Mouse (Mus musculus) midbrain, postnatal 0 days (tissue): ENCODE measurements around the gene Mlh1. TPM values are rescaled to one million over a fixed set of nuclear protein-coding genes. Genes with fewer than 3 reads are reported as not detected.
A peak's percentile ranks its signal among the peaks of the same experiment; 100 is the strongest.

Experiments used
- ATAC-seq: fragments of 200-750 bp; cut with Nextera tagmentation; 2 replicates; pipeline ENCODE4 v1.8.0; 2017; ENCODE audit warnings: moderate number of reproducible peaks, mild to moderate bottlenecking, moderate TSS enrichment, moderate library complexity; ENCODE audit not compliant: low FRiP score
- DNase-seq: peaks from one replicate; pipeline ENCODE4 v3.0.0-alpha.2; 2015; ENCODE audit warnings: low spot score
- H3K27ac ChIP-seq: fragments of 300-500 bp; sonication (generic); 2 replicates; pipeline ENCODE4 v1.5.1; 2014; ENCODE audit warnings: low read depth, mild to moderate bottlenecking, low read length, mixed read lengths
- H3K27me3 ChIP-seq: fragments of 300-500 bp; sonication (generic); 2 replicates; pipeline ENCODE4 v1.6.1; 2014; ENCODE audit warnings: low read length, control low read depth, mixed read lengths; ENCODE audit not compliant: insufficient read depth
- H3K36me3 ChIP-seq: fragments of 300-500 bp; sonication (generic); 2 replicates; pipeline ENCODE4 v1.6.1; 2014; ENCODE audit warnings: low read length, control low read depth, mixed read lengths; ENCODE audit not compliant: insufficient read depth
- H3K4me1 ChIP-seq: fragments of 300-500 bp; sonication (generic); 2 replicates; pipeline ENCODE4 v1.6.1; 2014; ENCODE audit warnings: mild to moderate bottlenecking, control low read depth, antibody characterized with exemption, low read length, mixed read lengths; ENCODE audit not compliant: insufficient read depth
- H3K4me2 ChIP-seq: fragments of 300-500 bp; sonication (generic); 2 replicates; pipeline ENCODE4 v1.6.1; 2014; ENCODE audit warnings: low read depth, mild to moderate bottlenecking, low read length, mixed read lengths; ENCODE audit not compliant: poor library complexity, severe bottlenecking
- H3K4me3 ChIP-seq: fragments of 300-500 bp; sonication (generic); 2 replicates; pipeline ENCODE4 v1.5.1; 2014; ENCODE audit warnings: low read depth, mild to moderate bottlenecking, low read length, moderate library complexity
- H3K9ac ChIP-seq: fragments of 300-500 bp; sonication (generic); replicated peaks from 2 replicates; pipeline ENCODE4 v1.6.1; 2014; ENCODE audit warnings: mild to moderate bottlenecking, low read length, moderate library complexity, mixed read lengths; ENCODE audit not compliant: poor library complexity, severe bottlenecking
- H3K9me3 ChIP-seq: fragments of 300-500 bp; sonication (generic); 2 replicates; pipeline ENCODE4 v1.6.1; 2016; ENCODE audit warnings: low read length, control low read depth
- CTCF ChIP-seq: IDR thresholded peaks from 2 replicates; pipeline ENCODE4 v1.5.1; 2016; ENCODE audit warnings: antibody characterized with exemption, mild to moderate bottlenecking
- WGBS: fragments of 180-500 bp; shearing (Covaris S2); extraction: QIAGEN DNeasy Blood & Tissue Kit; methylation state at CpG from one replicate; pipeline ENCODE4 v1.1.7; 2014; 5-methylcytosine and 5-hydroxymethylcytosine counted together
- polyA plus RNA-seq: library from polyadenylated mRNA; unstranded; fragments of >200 nt; fragmentation: Nextera tagmentation; extraction: Ambion mirVana; gene quantifications from 2 replicates; pipeline ENCODE4 v1.2.1, GENCODE M21; 2015
- total RNA-seq: library from RNA; depleted of rRNA; stranded (reverse); fragments of >200 nt; gene quantifications from 2 replicates; pipeline ENCODE4 v1.2.3, GENCODE M21; 2014; rRNA removed

The Mlh1 gene
- total and polyA plus RNA-seq, 2 experiments from 2014 or later: 12.6 to 20.4 TPM

DNA sequence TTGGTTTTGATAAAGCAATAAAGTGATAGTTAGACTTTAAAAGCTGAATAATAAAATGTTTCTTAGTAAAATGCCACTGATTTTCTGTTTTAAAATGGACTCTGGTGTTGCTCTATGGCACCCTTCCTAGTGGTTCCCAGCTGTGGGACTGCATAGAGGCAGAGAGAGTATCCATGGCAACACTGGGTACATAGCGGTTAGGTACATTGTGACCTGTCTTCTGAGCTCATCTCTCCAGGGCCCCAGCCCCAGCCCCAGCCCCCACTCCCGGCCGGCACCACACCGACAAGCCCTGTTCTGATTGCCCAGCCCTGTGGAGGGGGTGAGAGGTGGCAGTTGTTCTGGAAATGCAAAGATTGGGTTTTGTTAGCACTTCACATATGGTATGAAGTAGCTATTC, 86.7 kb downstream of the Mlh1 start:
- H3K9ac ChIP-seq: no peak overlapping the region
- no peaks in the 10 kb centered on the region for H3K27me3 ChIP-seq
- peak; percentile 32 for DNase-seq
- peak overlapping the region; percentile 26; the same call in 1 of the 2 replicates for H3K27ac ChIP-seq
- no peak overlapping the region for H3K4me3 ChIP-seq
- H3K36me3 ChIP-seq: peaks cover 8% of the 10 kb centered on the region; the same call in 1 of the 2 replicates
- no peak for ATAC-seq
- H3K9me3 ChIP-seq: no peaks in the 10 kb centered on the region
- no peak overlapping the region for H3K4me2 ChIP-seq
- no peaks in the 10 kb centered on the region; the same call in 1 of the 2 replicates for H3K4me1 ChIP-seq
- 20% methylated on average over 4 of the region's 4 CpGs for WGBS
- TF ChIP-seq CTCF: no peak

DNA sequence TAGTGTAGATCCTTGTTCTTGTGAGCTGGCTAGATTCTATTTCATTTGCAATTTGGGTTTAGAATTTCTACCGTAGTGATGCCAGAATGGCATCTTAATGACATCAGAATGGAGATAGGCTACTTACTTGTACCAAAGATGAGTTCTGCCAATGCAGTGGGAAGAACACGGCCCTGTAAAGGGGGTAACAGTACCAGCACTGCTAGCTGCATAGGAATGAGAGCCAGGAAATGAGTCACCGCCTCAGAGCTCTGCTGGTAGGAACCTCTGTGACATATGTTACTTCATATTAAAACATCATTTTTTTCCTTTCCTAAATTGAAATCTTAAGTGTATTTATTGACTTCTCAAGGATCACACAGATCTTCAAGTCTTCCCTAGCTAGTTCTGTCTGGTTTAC, 89.4 kb downstream of the Mlh1 start:
- DNase-seq: no peak
- H3K9ac ChIP-seq: no peak overlapping the region
- no peaks in the 10 kb centered on the region for H3K9me3 ChIP-seq
- no peaks in the 10 kb centered on the region for H3K36me3 ChIP-seq
- ATAC-seq: no peak
- WGBS: 86% methylated on average over 3 of the region's 3 CpGs
- H3K4me3 ChIP-seq: no peak overlapping the region
- no peak for TF ChIP-seq CTCF
- H3K4me1 ChIP-seq: no peaks in the 10 kb centered on the region; the same call in 1 of the 2 replicates
- H3K4me2 ChIP-seq: no peak overlapping the region
- no peak overlapping the region for H3K27ac ChIP-seq
- H3K27me3 ChIP-seq: no peaks in the 10 kb centered on the region

DNA sequence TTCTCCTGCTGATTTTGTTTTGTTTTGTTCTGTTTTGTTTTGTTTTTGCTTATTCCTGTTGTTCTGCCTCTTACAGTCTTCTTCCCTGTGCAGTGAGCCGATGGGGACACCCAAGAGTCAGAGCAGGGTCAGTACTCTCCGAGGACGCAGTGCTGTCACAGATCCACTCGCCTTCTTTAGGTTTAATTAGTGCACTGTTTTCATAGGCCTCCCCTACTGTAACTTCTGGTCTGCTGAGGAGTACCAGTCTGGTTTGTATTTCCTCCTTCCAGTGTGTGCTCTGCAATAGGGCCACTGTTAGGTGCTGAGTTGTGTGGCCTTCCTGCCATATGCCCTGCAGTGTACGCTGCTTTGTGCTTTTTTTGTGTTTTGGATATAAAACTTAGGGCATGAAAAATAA, 92.6 kb downstream of the Mlh1 start:
- H3K4me2 ChIP-seq: no peak overlapping the region
- 0 out of 2 replicates have a peak, but pooled peaks cover 3% of the 10 kb centered on the region for H3K36me3 ChIP-seq
- DNase-seq (no peak), ATAC-seq (no peak)
- TF ChIP-seq CTCF: no peak
- no peak overlapping the region for H3K27ac ChIP-seq
- H3K27me3 ChIP-seq: no peaks in the 10 kb centered on the region
- no peaks in the 10 kb centered on the region for H3K9me3 ChIP-seq
- no peaks in the 10 kb centered on the region for H3K4me1 ChIP-seq
- H3K9ac ChIP-seq: no peak overlapping the region
- 93% methylated on average over 5 of the region's 5 CpGs for WGBS
- H3K4me3 ChIP-seq: no peak overlapping the region

Other genes with a start within 250 kb of the Mlh1 start
- gene Ccrl2, start 214.3 kb downstream of the Mlh1 start, total RNA-seq: 0.82 and 0.85 TPM in 2 replicates
- gene Ccrl2, start 214.3 kb downstream of the Mlh1 start, polyA plus RNA-seq: 1.1 and 1.2 TPM in 2 replicates
- 23.7 and 32.7 TPM in 2 replicates for gene Lrrfip2, start 154.2 kb downstream of the Mlh1 start, total RNA-seq
- gene Lrrfip2, start 154.2 kb downstream of the Mlh1 start, polyA plus RNA-seq: 42.2 and 44.0 TPM in 2 replicates
- 95.1 and 127 TPM in 2 replicates for gene Epm2aip1, start 138 bp upstream of the Mlh1 start, total RNA-seq
- gene Epm2aip1, start 138 bp upstream of the Mlh1 start, polyA plus RNA-seq: 41.1 and 46.6 TPM in 2 replicates
- 55.7 and 103 TPM in 2 replicates for gene Trank1, start 39.9 kb upstream of the Mlh1 start, total RNA-seq
- gene Trank1, start 39.9 kb upstream of the Mlh1 start, polyA plus RNA-seq: 17.6 and 21.9 TPM in 2 replicates
- gene Dclk3, start 167.3 kb upstream of the Mlh1 start, total RNA-seq: 10.5 and 10.7 TPM in 2 replicates
- 6.5 and 7.4 TPM in 2 replicates for gene Dclk3, start 167.3 kb upstream of the Mlh1 start, polyA plus RNA-seq